Mouse (Mus musculus): ENCODE data around the gene Zglp1.

GRCm38 (mm10) chr9:21062928-21063327, 4.0 kb downstream of the Zglp1 start:
- no peak for TF ChIP-seq MAX (IDR thresholded peaks at IDR 0.05; ENCODE audit: low read length)
- no peak for TF ChIP-seq BHLHE40 (IDR thresholded peaks at IDR 0.05; ENCODE audit: borderline replicate concordance, low read depth, low read length)
- no peak; a peak in 1 of 4 replicates for TF ChIP-seq POLR2A (IDR thresholded peaks at IDR 0.05; ENCODE audit: control insufficient read depth in 1 of 2, insufficient read depth in 1 of 2, low read depth in 1 of 2, low read length in 2 of 2, poor library complexity in 1 of 2)
- TF ChIP-seq MYC (IDR thresholded peaks at IDR 0.05; ENCODE audit: low read depth, low read length), result no peak

Data from MEL (cell line).